Mouse (Mus musculus): ENCODE results near the gene Myo1d.

- TF ChIP-seq POLR2A (IDR thresholded peaks at IDR 0.05; ENCODE audit: low read depth, low read length) (no peak), CTCF (conservative IDR thresholded peaks at IDR 0.05; ENCODE audit: insufficient read depth, insufficient read length, low read depth, low read length) (no peak)
Measured at GRCm38 (mm10) chr11:80512313-80513056, 267.3 kb downstream of the Myo1d start.

Data from kidney, adult 2 months (tissue).